In the genomic region with DNA sequence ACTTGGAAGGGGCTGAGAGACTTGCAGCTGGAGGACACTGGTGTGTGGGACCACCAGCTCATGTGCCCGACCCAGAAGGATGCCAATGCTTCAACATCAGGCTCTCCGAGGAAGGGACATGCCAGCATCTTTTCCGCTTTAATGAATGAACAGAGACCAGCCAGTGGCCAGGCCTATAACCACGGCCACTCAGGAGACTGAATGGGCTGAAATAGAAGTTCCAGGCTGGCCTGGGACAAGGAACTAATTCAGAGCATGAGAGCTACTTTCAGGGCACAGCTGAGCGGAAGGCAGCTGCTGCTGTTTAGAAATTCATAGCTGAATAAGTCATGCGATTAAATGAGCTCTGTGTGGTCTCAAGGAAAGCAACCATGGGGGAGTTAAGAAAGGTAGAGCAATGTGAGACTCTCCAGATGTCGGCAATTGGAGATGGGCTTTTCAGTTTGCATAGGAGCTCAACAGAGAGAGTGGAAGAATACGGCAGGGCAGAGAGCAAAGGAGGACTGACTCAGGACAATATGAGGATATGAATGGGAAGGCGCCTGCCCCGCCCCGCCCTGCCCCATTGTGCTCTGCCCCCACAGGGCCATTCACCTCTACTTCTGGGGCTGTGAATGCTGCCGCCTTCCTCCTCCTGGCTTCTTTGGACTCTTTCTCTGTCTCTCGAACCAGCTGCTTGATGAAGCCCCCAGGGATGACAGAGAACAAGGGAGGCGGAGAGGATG, we compare ENCODE assay signal across 12 mouse cellular contexts. TPM values are rescaled to one million over a fixed set of nuclear protein-coding genes. Genes with fewer than 3 reads are reported as not detected.
DNase-seq lines count a peak whose midpoint lies in the region; ATAC-seq and TF ChIP-seq lines count a peak whose summit lies in the region.
"Had no signal": no experiment of that assay in that cellular context is flagged by ENCODE, and none has a peak within 500 bp of the region (broad histone marks: within the 10 kb centered on the region; RNA-seq: fewer than 3 reads in every experiment).

No protein-coding gene starts in this region.

- H3K9me3 ChIP-seq in forebrain, embryonic 10.5 days: no peaks in the 10 kb centered on the region
- H3K9me3 ChIP-seq in forebrain, embryonic 11.5 days (ENCODE audit: control insufficient read depth, low read length): no peaks in the 10 kb centered on the region
- no peaks in the 10 kb centered on the region for H3K9me3 ChIP-seq in hindbrain, embryonic 16.5 days (ENCODE audit: control insufficient read depth, low read length)
- H3K9me3 ChIP-seq: liver, embryonic 12.5 days; megakaryocyte, embryonic 14.5 days had no signal

- no peak for DNase-seq in forebrain, embryonic 10.5 days (ENCODE audit: extremely low spot score, low spot score)
- no peak for DNase-seq in forebrain, embryonic 11.5 days (ENCODE audit: low spot score)
- DNase-seq in layer of hippocampus, postnatal 10 days (ENCODE audit: low spot score in 2 of 2): peak; percentile 36 to 60
- DNase-seq in layer of hippocampus, adult 11-12 months (ENCODE audit: low spot score): no peak
- DNase-seq in brain, embryonic 14.5 days (ENCODE audit: low read depth): peak; percentile 56
- no peak for DNase-seq in kidney, adult 11 months
- DNase-seq in embryo, embryonic 10.5 days (ENCODE audit: low spot score): no peak
- DNase-seq: heart, adult 11 months; thymus, postnatal 36 days had no signal

- no peak overlapping the region for H3K9ac ChIP-seq in forebrain, embryonic 11.5 days (ENCODE audit: low read length)
- H3K9ac ChIP-seq in hindbrain, embryonic 16.5 days (ENCODE audit: low read depth, low read length): no peak overlapping the region
- H3K9ac ChIP-seq: liver, embryonic 12.5 days had no signal

- peaks cover 5% of the 10 kb centered on the region; the same call in 1 of the 2 replicates for H3K27me3 ChIP-seq in forebrain, embryonic 10.5 days (ENCODE audit: poor library complexity, severe bottlenecking)
- no peaks in the 10 kb centered on the region for H3K27me3 ChIP-seq in forebrain, embryonic 11.5 days (ENCODE audit: control insufficient read depth, insufficient read depth, low read length)
- no peaks in the 10 kb centered on the region for H3K27me3 ChIP-seq in hindbrain, embryonic 16.5 days (replicated peaks; ENCODE audit: control insufficient read depth, insufficient read depth, low read length)
- H3K27me3 ChIP-seq: liver, embryonic 12.5 days had no signal

- peaks cover 12% of the 10 kb centered on the region for H3K4me1 ChIP-seq in forebrain, embryonic 10.5 days
- H3K4me1 ChIP-seq in forebrain, embryonic 11.5 days (replicated peaks; ENCODE audit: control insufficient read depth, insufficient read depth, low read length): no peaks in the 10 kb centered on the region; the same call in 1 of the 2 replicates
- H3K4me1 ChIP-seq in hindbrain, embryonic 16.5 days (ENCODE audit: control insufficient read depth, insufficient read depth, low read depth, low read length): no peaks in the 10 kb centered on the region
- H3K4me1 ChIP-seq: liver, embryonic 12.5 days; megakaryocyte, embryonic 14.5 days had no signal

- no peak overlapping the region for H3K4me3 ChIP-seq in forebrain, embryonic 10.5 days
- H3K4me3 ChIP-seq in forebrain, embryonic 11.5 days (ENCODE audit: low read depth, low read length): no peak overlapping the region
- H3K4me3 ChIP-seq in hindbrain, embryonic 16.5 days (ENCODE audit: low read length): no peak overlapping the region
- H3K4me3 ChIP-seq: liver, embryonic 12.5 days; megakaryocyte, embryonic 14.5 days had no signal

- no peak for TF ChIP-seq CTCF in brain, embryonic 14.5 days (IDR thresholded peaks at IDR 0.05; ENCODE audit: borderline replicate concordance, extremely low read depth, insufficient read depth, insufficient read length)

- WGBS in forebrain, embryonic 10.5 days: 62% methylated on average over 14 of the region's 14 CpGs
- 59% methylated on average over 14 of the region's 14 CpGs for WGBS in forebrain, embryonic 11.5 days
- WGBS in hindbrain, embryonic 16.5 days: 34% methylated on average over 14 of the region's 14 CpGs

- ATAC-seq in forebrain, embryonic 11.5 days (replicated peaks; ENCODE audit: low FRiP score): no peak
- ATAC-seq in hindbrain, embryonic 16.5 days: peak; percentile 52
- ATAC-seq: liver, embryonic 12.5 days had no signal

- H3K27ac ChIP-seq in forebrain, embryonic 10.5 days: peak overlapping the region; percentile 35; the same call in 1 of the 2 replicates
- H3K27ac ChIP-seq in forebrain, embryonic 11.5 days (ENCODE audit: low read depth, low read length): no peak overlapping the region
- H3K27ac ChIP-seq in hindbrain, embryonic 16.5 days (ENCODE audit: low read depth, low read length): no peak overlapping the region
- H3K27ac ChIP-seq: liver, embryonic 12.5 days had no signal

- no peak overlapping the region for H3K4me2 ChIP-seq in forebrain, embryonic 11.5 days (ENCODE audit: low read depth, low read length, severe bottlenecking)
- H3K4me2 ChIP-seq in hindbrain, embryonic 16.5 days (ENCODE audit: low read length): no peak overlapping the region
- H3K4me2 ChIP-seq: liver, embryonic 12.5 days had no signal

- H3K36me3 ChIP-seq in forebrain, embryonic 10.5 days (replicated peaks): no peaks in the 10 kb centered on the region
- no peaks in the 10 kb centered on the region for H3K36me3 ChIP-seq in forebrain, embryonic 11.5 days (ENCODE audit: control insufficient read depth, insufficient read depth, low read length)
- H3K36me3 ChIP-seq in hindbrain, embryonic 16.5 days (ENCODE audit: control insufficient read depth, insufficient read depth, low read length): no peaks in the 10 kb centered on the region
- H3K36me3 ChIP-seq: liver, embryonic 12.5 days had no signal

- no peak for TF ChIP-seq POLR2A in brain, embryonic 14.5 days (IDR thresholded peaks at IDR 0.05; ENCODE audit: borderline replicate concordance, extremely low read depth, insufficient read depth, insufficient read length, poor library complexity, severe bottlenecking)

RNA-seq across cellular contexts. Expression of a gene that starts 18.6 kb away (rescaled TPM):
- polyA plus RNA-seq in forebrain, embryonic 10.5 days (2016; fragmentation: Nextera tagmentation; extraction: Ambion mirVana): 0.10 and 0.27 TPM in 2 replicates
- polyA plus RNA-seq in forebrain, embryonic 11.5 days (2014; fragmentation: Nextera tagmentation; extraction: Ambion mirVana): 0.28 and 0.36 TPM in 2 replicates
- 1 to 10 TPM; 3.6 to 3.7 TPM for total RNA-seq in layer of hippocampus, postnatal 10 days (2021)
- 1.1 and 1.8 TPM in 2 replicates for polyA plus RNA-seq in brain, embryonic 14.5 days (2012; rRNA removed)
- polyA plus RNA-seq in hindbrain, embryonic 16.5 days (2015; fragmentation: Nextera tagmentation; extraction: Ambion mirVana): 1.2 TPM in 2 replicates

Comparison
In these comparisons a context has a peak if more than half of its experiments do, and no peak if none do; other contexts are left out.
1. DNase-seq: peak in layer of hippocampus, postnatal 10 days (2 of 2) and brain, embryonic 14.5 days (single experiment); none in forebrain, embryonic 10.5 days (single experiment), forebrain, embryonic 11.5 days (single experiment), layer of hippocampus, adult 11-12 months (single experiment), kidney, adult 11 months (single experiment) and embryo, embryonic 10.5 days (single experiment).